Mouse (Mus musculus): ENCODE measurements around the gene Nxnl2. TPM values are rescaled to one million over a fixed set of nuclear protein-coding genes. Genes with fewer than 3 reads are reported as not detected.

Gene Nxnl2
- polyA plus RNA-seq, 1 experiment from 2014 or later: 1.3 TPM

DNA sequence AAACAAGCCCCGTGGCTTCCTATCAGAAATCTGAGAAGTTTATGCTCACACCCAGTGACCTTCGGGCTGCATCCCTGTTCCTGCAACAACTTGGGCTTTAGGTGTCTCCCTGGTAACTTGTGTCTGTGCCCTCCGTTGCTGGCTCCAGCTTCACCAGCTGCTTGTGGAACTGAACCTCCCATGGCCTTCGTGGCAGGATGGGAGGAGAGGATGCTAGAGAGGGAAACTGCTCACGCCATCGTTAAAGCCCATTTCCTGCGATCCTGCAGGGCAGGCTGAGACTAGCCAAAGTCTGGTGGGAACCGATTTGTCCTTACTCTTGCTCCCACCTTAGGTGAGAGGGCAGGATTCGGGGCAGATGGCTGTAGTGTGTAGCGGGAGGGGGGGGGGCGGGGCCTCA, 4.1 kb upstream of the Nxnl2 start:
- TF ChIP-seq EP300 (IDR thresholded peaks at IDR 0.05) (no peak), CTCF (IDR thresholded peaks at IDR 0.05) (no peak)
- Histone ChIP-seq H3K36me3 (ENCODE audit: insufficient read depth, low read length) (no peaks in the 10 kb centered on the region), H3K9ac (replicated peaks; ENCODE audit: low read depth) (no peak overlapping the region), H3K4me3 (ENCODE audit: low read depth, low read length) (no peak overlapping the region), H3K9me3 (ENCODE audit: low read length) (no peaks in the 10 kb centered on the region), H3K27me3 (replicated peaks; ENCODE audit: insufficient read depth, low read length) (no peaks in the 10 kb centered on the region), H3K4me2 (replicated peaks; ENCODE audit: low read depth, low read length) (no peak overlapping the region), H3K4me1 (ENCODE audit: insufficient read depth, low read depth, low read length) (no peaks in the 10 kb centered on the region), H3K27ac (ENCODE audit: low read length) (no peak overlapping the region)
- 57% methylated on average over 11 of the region's 11 CpGs for WGBS
- no peak for ATAC-seq
- no peak for DNase-seq (ENCODE audit: low spot score)

DNA sequence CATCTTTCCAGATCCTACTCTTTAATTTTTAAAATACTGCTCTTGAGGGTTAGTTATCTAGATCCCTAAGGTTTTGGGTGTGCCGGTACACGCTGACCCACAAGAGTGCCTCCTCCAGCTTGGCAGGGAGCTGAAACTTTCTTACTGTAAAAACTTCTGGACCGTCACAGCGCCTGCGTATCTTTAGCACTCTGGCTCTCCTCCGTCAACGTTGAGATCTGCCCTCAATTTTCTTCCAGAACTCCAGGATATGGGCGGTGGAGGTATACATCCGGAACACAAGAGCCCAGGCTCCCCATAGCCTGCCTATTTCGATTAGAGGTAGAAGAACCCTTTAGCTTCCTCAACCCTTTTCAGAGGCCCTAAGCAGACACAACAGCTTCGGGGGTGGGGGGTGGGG, 607 bp upstream of the Nxnl2 start:
- 30% methylated on average over 11 of the region's 11 CpGs for WGBS
- no peak overlapping the region for H3K27ac ChIP-seq (ENCODE audit: low read length)

DNA sequence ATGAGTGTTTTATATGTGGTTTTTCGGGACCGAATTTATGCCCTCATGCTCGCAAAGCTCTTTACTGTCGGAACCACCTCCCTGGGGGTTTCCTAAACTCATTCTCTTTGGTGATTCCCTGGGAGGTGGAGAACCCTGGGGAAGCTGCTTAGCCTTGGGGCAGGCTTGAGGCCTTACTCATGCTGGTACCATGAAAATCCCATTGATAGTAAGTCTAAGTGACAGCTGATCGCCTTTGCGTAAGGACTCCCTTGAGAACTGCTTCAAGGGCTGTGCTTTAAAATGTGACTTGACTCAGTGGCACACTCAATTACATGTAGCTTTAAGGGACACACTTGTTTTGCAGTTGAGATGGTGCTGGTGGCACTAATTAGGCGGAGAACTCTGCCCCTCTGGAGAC, 1.8 kb downstream of the Nxnl2 start:
- DNase-seq (ENCODE audit: low spot score) (no peak), ATAC-seq (no peak)
- Histone ChIP-seq H3K4me2 (replicated peaks; ENCODE audit: low read depth, low read length) (no peak overlapping the region), H3K27me3 (replicated peaks; ENCODE audit: insufficient read depth, low read length) (no peaks in the 10 kb centered on the region), H3K36me3 (ENCODE audit: insufficient read depth, low read length) (no peaks in the 10 kb centered on the region), H3K9me3 (ENCODE audit: low read length) (no peaks in the 10 kb centered on the region), H3K4me1 (ENCODE audit: insufficient read depth, low read depth, low read length) (no peaks in the 10 kb centered on the region), H3K27ac (ENCODE audit: low read length) (no peak overlapping the region), H3K9ac (replicated peaks; ENCODE audit: low read depth) (no peak overlapping the region), H3K4me3 (ENCODE audit: low read depth, low read length) (no peak overlapping the region)
- TF ChIP-seq EP300 (IDR thresholded peaks at IDR 0.05) (no peak), CTCF (IDR thresholded peaks at IDR 0.05) (no peak)
- WGBS: 98% methylated on average over 7 of the region's 7 CpGs

More for the DNA sequence above, 607 bp upstream of the Nxnl2 start:
- peak; percentile 11 for ATAC-seq
- Histone ChIP-seq H3K4me3 (ENCODE audit: low read depth, low read length) (peak overlapping the region; percentile 42), H3K27me3 (replicated peaks; ENCODE audit: insufficient read depth, low read length) (no peaks in the 10 kb centered on the region), H3K4me1 (ENCODE audit: insufficient read depth, low read depth, low read length) (no peaks in the 10 kb centered on the region), H3K4me2 (replicated peaks; ENCODE audit: low read depth, low read length) (peak overlapping the region; percentile 87), H3K9ac (replicated peaks; ENCODE audit: low read depth) (no peak overlapping the region), H3K9me3 (ENCODE audit: low read length) (no peaks in the 10 kb centered on the region), H3K36me3 (ENCODE audit: insufficient read depth, low read length) (no peaks in the 10 kb centered on the region)
- no peak for TF ChIP-seq CTCF (IDR thresholded peaks at IDR 0.05)
- TF ChIP-seq EP300 (IDR thresholded peaks at IDR 0.05): no peak
- DNase-seq (ENCODE audit: low spot score): peak; percentile 35

DNA sequence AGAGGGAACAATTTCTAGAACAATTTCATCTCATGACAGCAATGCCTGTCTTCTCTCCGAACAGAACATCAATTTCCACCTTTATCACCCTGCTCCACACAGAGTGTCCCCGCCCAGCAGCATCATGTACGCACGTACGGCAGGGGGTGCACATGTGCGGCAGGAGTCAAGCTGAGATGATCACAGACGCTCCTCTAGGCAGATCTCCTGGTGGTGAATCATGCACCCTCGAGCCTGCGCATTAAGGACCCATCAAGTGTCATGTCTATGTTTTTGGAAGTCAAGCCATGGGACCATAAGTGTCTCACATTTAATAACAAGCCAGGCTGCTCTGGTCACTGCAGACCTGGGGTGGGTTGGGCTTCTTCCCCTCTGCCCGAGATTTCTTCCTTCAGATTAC, 8.1 kb downstream of the Nxnl2 start:
- no peaks in the 10 kb centered on the region for H3K36me3 ChIP-seq (ENCODE audit: insufficient read depth, low read length)
- H3K27me3 ChIP-seq (replicated peaks; ENCODE audit: insufficient read depth, low read length): no peaks in the 10 kb centered on the region
- no peak overlapping the region for H3K9ac ChIP-seq (replicated peaks; ENCODE audit: low read depth)
- ATAC-seq (peak; percentile 73), DNase-seq (ENCODE audit: low spot score) (peak; percentile 54)
- TF ChIP-seq EP300 (IDR thresholded peaks at IDR 0.05) (no peak), CTCF (IDR thresholded peaks at IDR 0.05) (peak; percentile 57)
- H3K4me3 ChIP-seq (ENCODE audit: low read depth, low read length): no peak overlapping the region
- no peak overlapping the region for H3K4me2 ChIP-seq (replicated peaks; ENCODE audit: low read depth, low read length)
- no peak overlapping the region for H3K27ac ChIP-seq (ENCODE audit: low read length)
- H3K4me1 ChIP-seq (ENCODE audit: insufficient read depth, low read depth, low read length): no peaks in the 10 kb centered on the region
- H3K9me3 ChIP-seq (ENCODE audit: low read length): no peaks in the 10 kb centered on the region
- 50% methylated on average over 10 of the region's 10 CpGs for WGBS

- WGBS: 10% methylated on average over 3 of the region's 3 CpGs
- H3K4me1 ChIP-seq (ENCODE audit: insufficient read depth, low read depth, low read length): no peaks in the 10 kb centered on the region
- peak; percentile 69 for DNase-seq (ENCODE audit: low spot score)
These were observed 8.5 kb downstream of the Nxnl2 start for GRCm38 (mm10) chr13:51179362-51179761.

DNA sequence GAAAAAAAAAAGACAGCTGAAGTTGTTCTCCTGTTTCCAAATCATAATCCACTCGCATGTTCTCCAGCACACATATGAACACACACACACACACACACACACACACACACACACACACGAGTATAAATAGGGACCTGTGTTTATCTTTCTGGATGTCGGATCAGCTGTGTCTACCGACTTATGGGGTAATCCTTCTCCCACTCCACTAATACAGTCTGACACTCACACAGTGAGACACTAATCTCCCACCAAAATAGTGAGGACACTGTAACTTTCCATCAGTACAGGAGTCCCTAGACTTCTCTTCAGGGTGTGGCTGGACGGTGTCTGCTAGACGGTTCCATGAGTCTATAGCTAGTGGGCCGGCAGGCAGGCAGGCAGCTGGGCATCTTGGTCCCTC, 11.4 kb downstream of the Nxnl2 start:
- DNase-seq (ENCODE audit: low spot score): no peak

More at GRCm38 (mm10) chr13:51179362-51179761, 8.5 kb downstream of the Nxnl2 start:
- no peak overlapping the region for H3K4me3 ChIP-seq (ENCODE audit: low read depth, low read length)
- peak; percentile 57 for ATAC-seq
- H3K9ac ChIP-seq (replicated peaks; ENCODE audit: low read depth): no peak overlapping the region
- H3K4me2 ChIP-seq (replicated peaks; ENCODE audit: low read depth, low read length): no peak overlapping the region
- no peaks in the 10 kb centered on the region for H3K27me3 ChIP-seq (replicated peaks; ENCODE audit: insufficient read depth, low read length)
- H3K36me3 ChIP-seq (ENCODE audit: insufficient read depth, low read length): no peaks in the 10 kb centered on the region
- no peak for TF ChIP-seq CTCF (IDR thresholded peaks at IDR 0.05)
- TF ChIP-seq EP300 (IDR thresholded peaks at IDR 0.05): no peak
- H3K27ac ChIP-seq (ENCODE audit: low read length): no peak overlapping the region
- no peaks in the 10 kb centered on the region for H3K9me3 ChIP-seq (ENCODE audit: low read length)

DNA sequence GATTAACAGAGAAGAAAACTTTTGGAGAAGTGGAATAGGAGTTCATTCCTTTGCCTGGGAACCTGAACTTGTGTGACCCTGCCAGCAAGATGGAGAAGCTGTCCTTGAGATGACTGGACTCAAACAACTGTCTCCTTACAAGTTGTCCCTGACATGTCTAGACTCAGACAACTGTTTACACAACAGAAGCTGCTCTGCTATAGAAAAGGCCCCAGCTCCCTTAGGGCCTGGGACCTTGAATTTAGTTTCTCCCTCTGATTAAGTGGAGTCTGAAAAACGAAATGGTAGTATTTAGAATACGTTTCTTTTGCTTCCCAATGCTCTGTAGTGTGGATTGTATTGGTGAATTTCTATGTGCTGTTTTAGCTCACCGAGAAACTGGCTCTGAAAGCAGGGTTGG, 14.1 kb downstream of the Nxnl2 start:
- no peak overlapping the region for H3K27ac ChIP-seq (ENCODE audit: low read length)
- TF ChIP-seq EP300 (IDR thresholded peaks at IDR 0.05): no peak
- TF ChIP-seq CTCF (IDR thresholded peaks at IDR 0.05): no peak
- H3K4me3 ChIP-seq (ENCODE audit: low read depth, low read length): no peak overlapping the region
- no peak for DNase-seq (ENCODE audit: low spot score)
- ATAC-seq: 0 out of 2 replicates have a peak, but pooled peaks have one; percentile 30
- H3K9ac ChIP-seq (replicated peaks; ENCODE audit: low read depth): no peak overlapping the region
- no peaks in the 10 kb centered on the region for H3K27me3 ChIP-seq (replicated peaks; ENCODE audit: insufficient read depth, low read length)
- H3K4me1 ChIP-seq (ENCODE audit: insufficient read depth, low read depth, low read length): no peaks in the 10 kb centered on the region
- H3K4me2 ChIP-seq (replicated peaks; ENCODE audit: low read depth, low read length): no peak overlapping the region
- H3K36me3 ChIP-seq (ENCODE audit: insufficient read depth, low read length): no peaks in the 10 kb centered on the region
- no peaks in the 10 kb centered on the region for H3K9me3 ChIP-seq (ENCODE audit: low read length)
- WGBS: 49% methylated on average over 3 of the region's 3 CpGs

More for the DNA sequence above, 11.4 kb downstream of the Nxnl2 start:
- Histone ChIP-seq H3K36me3 (ENCODE audit: insufficient read depth, low read length) (no peaks in the 10 kb centered on the region), H3K9me3 (ENCODE audit: low read length) (no peaks in the 10 kb centered on the region), H3K4me2 (replicated peaks; ENCODE audit: low read depth, low read length) (no peak overlapping the region), H3K4me3 (ENCODE audit: low read depth, low read length) (no peak overlapping the region), H3K27me3 (replicated peaks; ENCODE audit: insufficient read depth, low read length) (no peaks in the 10 kb centered on the region), H3K27ac (ENCODE audit: low read length) (no peak overlapping the region), H3K4me1 (ENCODE audit: insufficient read depth, low read depth, low read length) (no peaks in the 10 kb centered on the region), H3K9ac (replicated peaks; ENCODE audit: low read depth) (no peak overlapping the region)
- no peak for ATAC-seq
- TF ChIP-seq CTCF (IDR thresholded peaks at IDR 0.05) (no peak), EP300 (IDR thresholded peaks at IDR 0.05) (no peak)
- 64% methylated on average over 7 of the region's 7 CpGs for WGBS
